Mouse (Mus musculus) cerebellum, adult 2 months (tissue): ENCODE data around the gene Ldb3.

Experiments
- CTCF ChIP-seq: fragments of 200-500 bp; IDR thresholded peaks from 2 replicates; pipeline ENCODE4 v1.5.1; 2011; ENCODE audit warnings: low read depth, mild to moderate bottlenecking, control low read depth, low read length, moderate library complexity, borderline replicate concordance; ENCODE audit not compliant: insufficient read depth
- POLR2A ChIP-seq: fragments of 200-500 bp; IDR thresholded peaks from 2 replicates; pipeline ENCODE4 v1.6.1; 2011; ENCODE audit warnings: low read length, control low read depth, borderline replicate concordance; ENCODE audit not compliant: insufficient read depth

- TF ChIP-seq CTCF: no peak
- no peak for TF ChIP-seq POLR2A
Measured at GRCm38 (mm10) chr14:34501804-34502474, 86.5 kb downstream of the Ldb3 start.
